Mouse (Mus musculus) cerebellum, adult 11 months (tissue): ENCODE measurements at regions not wholly inside any gene's neighbourhood (a gene's known extent, or its start where the extent isn't known, plus 50 kb on each side); places are given as distances from the start of the nearest gene placed in this dataset.
"Not testable (repeated sequence)": the region's sequence is repeated elsewhere in the genome, so short reads cannot be mapped to it uniquely, and the experiment has no call there.

Experiments
- DNase-seq: peaks from one replicate; pipeline ENCODE4 v3.0.0; 2022

DNA sequence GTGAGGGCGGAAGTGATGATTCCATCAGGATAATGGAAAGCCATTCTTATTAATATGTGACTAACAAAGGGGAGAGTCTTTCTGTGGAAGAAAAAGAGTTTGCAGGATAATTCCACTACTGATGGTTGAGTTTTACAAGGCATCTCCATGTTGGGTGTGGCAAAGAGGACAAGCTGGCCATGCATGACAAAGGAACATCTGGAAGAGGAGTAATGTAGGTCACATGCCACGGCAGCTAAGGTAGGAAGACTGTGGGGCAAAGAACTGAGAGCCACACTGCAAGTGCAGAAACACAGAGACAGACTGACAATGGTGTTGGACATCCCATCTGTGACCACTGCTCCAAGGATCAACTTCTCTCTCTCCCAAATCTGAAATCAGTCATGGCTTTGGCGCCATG lies 196.4 kb upstream of the Gdi2 start:
- DNase-seq, result no peak

DNA sequence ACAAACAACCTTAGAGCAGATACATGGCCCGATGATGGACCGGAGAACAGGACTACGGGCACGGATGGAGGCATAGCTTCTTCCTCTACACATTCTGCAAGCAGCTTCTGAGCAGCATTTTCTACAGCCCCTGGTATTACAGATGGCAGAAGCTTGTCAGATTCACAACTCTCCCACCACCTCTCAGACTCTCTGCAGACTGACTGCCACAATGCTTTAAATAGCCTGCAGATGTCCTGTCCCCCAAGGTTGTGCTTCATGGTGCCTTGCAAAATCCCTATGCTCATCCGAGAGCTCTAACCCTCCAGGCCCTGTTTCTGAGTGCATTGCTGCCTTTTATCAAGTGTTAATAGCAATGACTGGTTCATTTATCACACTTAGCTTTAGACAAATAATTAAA lies 194.3 kb upstream of the Gdi2 start:
- DNase-seq, result no peak

DNA sequence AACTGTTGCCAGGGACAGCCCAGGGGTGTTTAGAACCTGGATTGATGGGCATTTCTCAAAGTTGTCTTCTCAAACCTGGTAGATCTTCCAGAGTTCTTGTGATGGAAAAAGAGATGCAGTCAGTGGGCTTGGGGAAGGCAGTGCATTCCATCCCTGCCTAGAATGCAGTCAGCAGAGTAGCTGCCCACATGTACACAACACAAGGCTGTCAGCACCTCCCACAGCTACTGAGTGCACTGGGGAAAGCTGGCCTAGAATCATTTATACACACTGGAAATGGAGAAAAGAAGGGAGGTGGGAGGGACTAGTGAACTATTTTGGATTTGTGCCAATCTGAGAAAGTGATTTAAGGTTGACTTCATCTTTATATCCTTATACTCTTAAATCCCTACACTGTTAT lies 183.0 kb upstream of the Gdi2 start:
- DNase-seq, result not testable (repeated sequence)

DNA sequence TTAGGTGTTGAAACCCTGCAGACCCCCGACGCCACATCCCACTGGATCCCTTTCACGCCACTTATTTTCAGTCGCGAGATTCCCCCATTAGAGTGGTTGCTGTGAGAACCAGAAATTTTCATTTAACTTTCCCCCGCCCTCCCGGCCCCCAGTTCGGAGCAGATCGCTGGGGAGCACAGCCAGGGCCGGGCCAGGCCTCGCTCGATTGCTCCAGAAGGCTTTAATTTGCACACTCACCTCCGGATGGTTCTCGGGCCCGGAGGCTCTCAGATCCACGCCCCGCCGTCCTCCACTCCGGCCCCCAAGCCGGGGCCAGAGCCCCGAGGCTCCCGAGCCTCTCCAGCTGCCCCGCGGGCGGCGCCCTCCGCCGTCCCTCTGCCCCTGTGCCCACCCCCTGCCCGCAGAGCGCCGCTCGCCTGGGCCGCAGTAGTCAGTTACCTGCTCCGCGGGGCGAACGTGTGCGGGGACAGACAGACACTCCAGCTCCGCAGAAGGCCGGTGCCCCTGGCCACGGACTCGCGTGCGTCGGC lies 179.7 kb upstream of the Gdi2 start:
- DNase-seq, result peak; percentile 1

DNA sequence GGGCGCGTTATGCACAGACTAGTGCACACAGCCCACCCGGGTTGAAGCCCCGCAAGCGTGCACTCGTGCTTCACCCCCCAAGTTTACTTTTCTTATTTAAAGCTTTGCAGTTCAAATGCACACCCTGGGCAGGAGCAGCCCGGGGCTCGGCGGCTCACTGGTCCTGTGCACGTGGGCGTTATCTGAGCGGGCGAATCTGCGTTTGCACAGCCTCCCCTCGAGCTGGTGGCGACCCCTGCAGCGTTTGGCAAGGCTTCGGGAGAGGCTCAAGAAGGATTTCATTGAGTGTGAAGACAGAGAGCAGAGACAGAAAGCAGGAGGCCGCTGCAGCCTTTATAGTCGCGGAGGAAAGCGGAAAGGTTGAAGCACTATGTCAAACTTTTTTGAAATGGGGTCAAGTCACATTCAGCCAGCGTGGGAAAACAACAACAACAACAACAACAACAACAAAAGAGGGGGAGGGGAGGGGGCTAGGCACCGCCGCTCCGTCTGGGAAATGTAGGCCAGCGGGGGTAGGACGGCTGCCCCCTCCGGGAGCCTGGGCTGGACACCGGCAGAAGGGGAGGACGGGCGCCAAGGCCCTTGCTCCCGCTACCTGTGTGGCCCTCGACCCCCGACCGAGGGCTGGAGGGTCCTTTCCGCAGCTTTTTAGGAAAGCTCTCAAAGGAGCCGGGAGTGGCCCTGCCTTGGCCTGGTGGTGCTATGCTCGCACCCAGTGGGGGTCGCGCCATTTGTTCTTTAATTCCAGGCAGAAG lies 178.7 kb upstream of the Gdi2 start:
- DNase-seq, result peak; percentile 9

DNA sequence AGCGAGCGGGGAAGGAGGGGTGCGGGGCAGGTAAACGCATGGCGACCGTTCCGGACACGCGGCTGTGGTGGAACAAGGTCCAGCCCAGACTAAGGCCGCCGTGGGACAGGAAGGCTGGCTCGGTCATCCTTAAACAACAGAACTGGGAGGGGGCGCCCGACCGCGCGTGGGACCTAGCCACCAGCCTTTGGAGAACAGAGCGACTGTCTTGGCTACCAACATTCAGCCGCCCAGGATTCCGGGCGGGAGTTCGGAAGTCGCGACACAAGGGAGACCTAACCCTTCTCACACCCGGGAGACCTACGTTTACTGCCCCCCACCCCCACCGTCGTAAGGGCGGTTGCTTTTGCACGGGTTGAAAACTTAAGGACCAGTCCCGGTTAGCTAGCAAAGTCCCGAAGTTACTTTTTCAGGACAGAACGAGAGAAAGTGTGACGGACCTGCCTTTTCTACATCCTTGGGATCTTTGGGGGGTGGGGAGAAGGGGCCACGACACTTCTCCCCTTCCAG lies 178.1 kb upstream of the Gdi2 start:
- peak; percentile 16 for DNase-seq

DNA sequence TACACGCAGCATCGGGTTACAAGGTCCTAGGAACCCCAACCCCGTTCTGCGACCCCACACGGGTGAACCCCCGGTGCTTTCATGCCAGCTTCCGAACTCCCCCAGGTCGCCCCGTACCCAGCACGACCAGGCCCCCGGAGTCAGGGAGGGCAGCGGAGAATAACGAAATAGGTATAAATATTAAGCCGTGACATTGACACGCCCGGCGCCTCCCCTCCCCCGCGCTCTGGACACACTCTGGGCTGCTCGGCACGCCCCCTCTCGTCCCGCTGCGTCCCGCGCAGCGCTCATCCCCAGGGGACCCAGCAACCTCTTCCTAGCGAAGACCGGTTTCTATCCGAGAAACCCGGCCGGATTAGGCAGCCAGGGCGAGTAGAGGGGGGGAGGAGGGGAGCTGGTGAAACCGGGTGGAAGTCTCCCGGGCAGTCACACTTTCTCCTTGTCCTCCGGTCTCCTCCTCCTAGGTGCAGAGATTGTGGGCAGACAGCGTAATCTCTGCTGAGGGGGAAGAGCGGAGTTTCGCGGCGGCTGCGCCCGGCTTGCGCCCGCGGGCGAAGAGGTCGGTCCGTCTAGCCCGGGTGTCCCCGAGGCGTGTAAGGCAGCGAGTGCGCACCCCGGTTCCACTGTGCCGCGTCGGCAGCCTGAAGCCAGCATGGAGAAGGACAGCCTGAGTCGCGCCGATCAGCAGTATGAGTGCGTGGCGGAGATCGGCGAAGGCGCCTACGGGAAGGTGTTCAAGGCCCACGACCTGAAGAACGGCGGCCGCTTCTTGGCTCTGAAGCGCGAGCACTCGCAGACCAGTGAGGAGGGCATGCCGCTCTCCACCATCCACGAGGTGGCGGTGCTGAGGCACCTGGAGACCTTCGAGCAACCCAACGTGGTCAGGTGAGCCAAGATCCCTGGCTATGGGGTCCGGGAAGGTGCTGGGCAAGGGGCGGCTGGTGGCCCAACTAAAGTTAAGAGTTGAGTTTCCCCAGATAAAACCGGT lies 177.1 kb upstream of the Gdi2 start:
- peak; percentile 34 for DNase-seq

DNA sequence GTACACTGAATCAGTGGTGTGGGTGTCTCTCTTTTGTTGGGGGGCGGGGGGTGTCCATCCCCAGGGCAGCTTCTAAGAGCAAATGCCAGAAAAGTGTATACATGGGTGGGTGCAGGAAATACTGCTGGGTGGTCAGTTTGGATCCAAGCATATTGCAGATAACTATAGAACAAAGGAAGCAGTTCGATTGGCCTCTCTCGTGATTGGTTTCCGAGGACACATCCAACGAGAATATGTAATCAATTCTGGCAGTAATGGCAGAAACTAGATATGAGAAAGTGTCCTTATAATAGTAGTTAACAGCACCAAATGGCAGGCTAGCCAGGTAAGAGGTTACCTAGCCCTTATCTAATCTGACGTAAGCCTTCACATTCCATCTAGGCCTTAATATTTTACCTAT lies 165.2 kb upstream of the Gdi2 start:
- DNase-seq, result no peak

DNA sequence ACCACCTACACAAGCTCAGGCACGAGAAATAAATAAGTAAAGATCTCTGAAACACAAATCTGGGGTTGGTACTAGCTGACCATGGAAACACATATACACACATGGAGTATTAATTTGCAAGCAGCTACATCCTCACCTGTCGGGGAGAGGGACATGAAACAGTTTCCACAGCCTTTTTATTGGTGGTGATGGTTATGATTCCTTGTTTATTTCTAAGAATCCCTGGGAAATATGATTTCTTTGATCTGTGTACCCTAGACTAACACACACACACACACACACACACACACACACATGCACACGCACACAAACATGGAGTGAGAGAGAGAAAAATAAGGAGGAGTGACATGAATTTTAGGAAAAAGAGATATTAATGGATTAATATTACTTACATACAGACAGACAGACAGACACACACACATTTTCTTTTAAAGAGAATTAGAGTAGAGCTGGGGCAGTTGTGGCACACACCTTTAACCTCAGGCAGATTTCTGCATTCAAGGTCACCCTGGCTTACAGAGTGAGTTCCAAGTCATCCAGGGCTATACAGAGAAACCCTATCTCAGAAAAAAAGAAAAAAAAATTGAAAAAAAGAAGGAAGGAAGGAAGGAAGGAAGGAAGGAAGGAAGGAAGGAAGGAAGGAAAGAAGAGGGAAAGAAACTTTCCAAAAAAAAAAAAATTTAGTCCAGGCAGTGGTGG lies 164.2 kb upstream of the Gdi2 start:
- not testable (repeated sequence) for DNase-seq

DNA sequence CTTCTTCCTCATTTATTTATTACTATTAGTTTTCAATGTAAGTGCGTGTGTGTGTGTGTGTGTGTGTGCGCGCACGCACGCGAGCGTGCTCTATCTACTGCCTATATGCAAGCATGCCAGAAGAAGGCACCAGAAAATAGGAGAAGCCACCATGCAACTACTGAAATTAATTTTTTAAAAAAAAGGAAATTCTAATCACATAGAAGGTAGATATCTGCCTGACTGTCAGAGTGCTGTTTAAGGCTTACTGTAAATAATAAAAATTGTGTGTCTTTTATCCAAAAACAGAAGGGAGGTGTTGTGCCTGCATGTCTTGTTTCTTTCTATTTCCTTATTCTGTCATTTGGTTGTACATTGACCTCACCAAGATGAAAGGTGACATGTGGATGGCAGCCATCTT lies 163.1 kb upstream of the Gdi2 start:
- DNase-seq, result no peak

DNA sequence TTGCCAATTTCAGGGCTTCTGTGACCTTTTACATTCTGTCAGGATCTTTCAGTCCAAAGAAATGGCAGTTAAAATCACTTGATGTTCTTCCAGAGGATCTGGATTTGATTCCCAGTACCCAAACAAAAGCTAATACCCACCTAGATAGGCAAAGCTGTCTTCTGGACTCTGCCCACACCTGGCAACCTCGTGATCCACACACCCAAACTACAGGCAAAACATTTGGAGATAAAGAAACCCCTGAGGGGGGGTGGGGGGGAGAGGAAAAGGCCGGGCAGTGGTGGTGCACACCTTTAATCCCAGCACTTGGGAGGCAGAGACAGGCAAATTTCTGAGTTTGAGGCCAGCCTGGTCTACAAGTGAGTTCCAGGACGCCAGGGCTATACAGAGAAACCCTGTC lies 160.1 kb upstream of the Gdi2 start:
- not testable (repeated sequence) for DNase-seq

DNA sequence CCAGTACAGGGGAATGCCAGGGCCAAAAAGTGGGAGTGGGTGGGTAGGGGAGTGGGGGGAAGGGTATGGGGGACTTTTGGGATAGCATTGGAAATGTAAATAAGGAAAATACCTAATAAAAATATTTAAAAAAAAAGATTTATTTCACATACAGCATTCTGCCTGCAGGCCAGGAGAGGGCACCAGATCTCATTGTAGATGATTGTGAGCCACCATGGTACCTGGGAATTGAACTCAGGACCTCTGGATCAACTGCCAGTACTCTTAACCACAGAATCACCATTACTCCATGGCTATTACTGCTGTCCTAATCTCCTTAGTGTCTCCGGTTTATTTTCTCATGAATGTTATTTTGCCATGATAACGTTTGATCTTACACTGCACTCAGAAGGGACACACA lies 132.1 kb upstream of the Gdi2 start:
- not testable (repeated sequence) for DNase-seq

DNA sequence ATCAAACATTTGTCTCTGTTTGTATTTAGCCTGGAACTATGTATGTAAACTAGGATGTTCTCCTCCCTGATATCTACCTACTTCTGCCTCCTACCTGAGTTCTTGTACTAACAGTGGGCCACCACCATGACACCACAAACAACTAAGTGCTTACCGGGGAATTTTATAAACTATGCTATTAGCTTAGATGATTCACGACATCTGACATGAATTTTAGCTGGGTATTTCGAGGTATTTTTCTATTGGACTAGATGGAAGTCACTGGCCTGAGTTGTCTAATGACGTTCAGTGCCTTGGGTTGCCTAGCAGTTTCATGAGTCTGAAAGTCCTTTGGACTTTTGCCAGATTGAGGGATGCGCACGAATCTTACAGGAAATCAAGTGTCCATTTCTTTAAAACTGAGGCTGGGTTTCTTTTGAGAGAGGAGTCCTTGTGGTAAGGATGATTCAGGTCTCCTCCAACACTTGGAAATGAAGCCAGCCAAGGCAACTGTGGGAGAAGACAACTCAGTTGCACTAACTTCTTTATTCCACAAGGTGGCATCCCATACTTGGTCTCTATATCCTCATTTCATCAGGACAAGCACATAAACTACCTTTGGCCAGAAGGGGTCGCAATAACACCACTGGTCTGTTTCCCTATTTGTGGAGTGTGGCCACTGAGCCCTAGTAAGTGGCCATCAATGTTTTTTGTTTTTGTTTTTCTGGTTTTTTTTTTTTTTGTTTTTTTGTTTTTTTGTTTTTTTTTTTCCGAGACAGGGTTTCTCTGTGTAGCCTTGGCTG lies 131.4 kb upstream of the Gdi2 start:
- DNase-seq, result peak; percentile 65

DNA sequence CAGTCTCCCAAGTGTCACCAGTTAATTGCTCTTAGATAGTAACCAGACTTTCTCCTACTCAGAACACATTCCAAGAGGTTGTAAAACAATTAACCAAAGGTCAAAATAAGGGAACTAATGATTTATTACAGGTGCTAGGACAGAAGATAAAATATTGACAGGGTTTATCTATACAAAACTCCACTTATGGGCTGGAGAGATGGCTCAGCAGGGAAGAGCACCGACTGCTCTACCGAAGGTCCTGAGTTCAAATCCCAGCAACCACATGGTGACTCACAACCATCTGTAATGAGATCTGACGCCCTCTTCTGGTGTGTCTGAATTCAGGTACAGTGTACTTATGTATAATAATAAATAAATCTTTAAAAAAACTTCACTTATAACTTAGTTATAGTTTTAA lies 127.6 kb upstream of the Gdi2 start:
- not testable (repeated sequence) for DNase-seq

DNA sequence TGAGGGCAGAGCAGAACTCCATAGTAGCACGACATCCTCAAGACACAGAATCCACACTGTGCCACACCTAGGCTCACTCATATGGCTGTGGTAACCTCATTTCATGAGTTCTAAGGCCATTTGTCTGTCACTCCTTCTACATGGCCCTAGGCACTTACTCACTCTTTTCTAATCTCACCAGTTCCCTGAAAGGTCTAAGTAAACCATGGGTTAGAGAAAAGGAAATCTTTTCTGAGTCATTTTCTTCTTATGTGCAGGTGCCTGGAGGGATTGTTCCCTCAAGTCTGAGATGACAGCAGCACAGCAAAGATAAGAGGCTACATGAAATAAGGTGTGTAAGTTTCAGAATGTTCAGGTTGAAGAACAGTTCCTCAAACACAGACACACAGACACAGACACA lies 120.8 kb upstream of the Gdi2 start:
- no peak for DNase-seq

DNA sequence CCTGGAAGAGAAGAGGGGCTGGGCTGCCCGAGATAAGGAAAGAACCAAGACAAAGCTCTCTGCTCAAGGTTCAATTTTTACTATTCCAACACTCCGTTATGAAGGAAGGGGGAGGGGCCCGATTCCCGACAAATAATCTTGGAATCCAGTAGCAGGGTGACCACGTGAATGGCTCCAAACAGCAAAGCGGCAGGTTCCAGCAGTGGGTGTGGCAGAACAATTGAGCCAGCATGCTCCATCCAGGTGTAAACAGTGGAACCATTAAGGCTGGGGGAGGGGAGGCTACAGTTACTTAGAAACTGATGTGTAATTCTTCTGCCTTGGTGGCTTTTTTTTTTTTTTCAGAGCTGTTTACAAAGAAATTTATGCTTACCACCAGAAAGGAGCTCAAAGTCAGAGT lies 82.5 kb upstream of the Gdi2 start:
- not testable (repeated sequence) for DNase-seq

DNA sequence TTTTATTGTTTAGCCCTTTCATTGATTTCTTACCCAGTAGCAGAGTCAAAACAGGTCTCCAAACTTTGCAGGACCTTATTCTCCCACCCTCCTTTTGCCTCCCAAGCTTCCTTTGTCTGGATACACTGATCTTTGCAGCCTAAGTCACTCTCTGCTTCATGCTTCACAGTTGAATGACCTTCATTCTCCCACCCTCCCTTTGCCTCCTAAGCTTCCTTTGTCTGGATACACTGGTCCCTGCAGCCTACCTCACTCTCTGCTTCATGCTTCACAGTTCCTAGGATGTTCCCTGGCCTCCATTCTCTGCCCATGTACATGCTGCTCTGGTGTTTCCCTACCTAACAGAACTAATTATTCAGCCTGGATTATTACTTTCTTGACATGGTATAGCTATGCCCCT lies 61.0 kb upstream of the Gdi2 start:
- no peak for DNase-seq

DNA sequence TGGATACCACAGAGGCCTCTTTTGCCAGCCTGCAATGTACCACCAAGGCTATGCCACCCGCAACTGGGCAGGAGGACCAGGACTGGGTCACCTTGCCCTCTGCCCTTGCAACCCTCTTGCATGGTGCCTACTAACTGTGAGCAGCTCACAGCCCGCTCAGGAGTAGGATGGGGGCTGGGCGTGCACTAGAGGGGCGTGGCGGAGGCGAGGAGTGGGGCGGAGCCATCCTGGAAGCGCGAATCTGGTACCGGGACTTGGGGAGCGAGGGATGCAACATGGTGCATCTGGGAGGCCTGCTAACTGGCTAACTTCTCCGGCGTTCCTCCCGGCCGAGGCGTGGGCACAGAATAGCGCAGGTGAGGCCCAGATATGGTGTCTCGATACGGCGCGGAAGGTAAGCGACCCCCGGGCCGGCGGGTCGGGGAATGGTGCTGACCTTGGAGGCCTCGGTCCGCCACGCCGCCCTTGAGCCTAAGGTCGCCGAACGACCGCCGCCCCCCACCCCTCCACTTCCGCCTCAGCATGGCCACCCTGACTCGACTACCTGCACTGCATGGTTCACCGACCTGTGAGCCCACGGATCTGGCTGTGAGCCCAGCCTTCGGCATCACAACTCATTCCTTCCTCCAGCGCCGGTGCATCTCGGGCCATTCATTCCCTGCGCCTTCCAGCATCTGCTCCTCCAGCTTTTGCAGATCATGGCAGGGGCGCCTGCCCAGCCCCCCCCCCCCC lies 59.7 kb upstream of the Gdi2 start:
- peak; percentile 65 for DNase-seq
